Mouse (Mus musculus) gastrocnemius, postnatal 36 days (tissue): ENCODE measurements at regions not wholly inside any gene's neighbourhood (a gene's known extent, or its start where the extent isn't known, plus 50 kb on each side); places are given as distances from the start of the nearest gene placed in this dataset.
A peak's percentile ranks its signal among the peaks of the same experiment; 100 is the strongest.

Source experiments
- DNase-seq, 2 experiments: peaks; one replicate each; pipeline ENCODE4 v3.0.0; 2022
- intact Hi-C: fragments of 180-260 bp; cut with DNase I; formaldehyde crosslinking; loops from one replicate; pipeline ENCODE4 v1.15.1; 2025

GRCm38 (mm10) chr14:48330965-48331622, 114.8 kb upstream of the Tmem260 start:
- DNase-seq: peak in 1 of 2 experiments; percentile 21
- intact Hi-C loops: no loop called here

- intact Hi-C loops: no loop called here
- DNase-seq: no peak
Observed at GRCm38 (mm10) chr14:48331623-48332000, 114.3 kb upstream of the Tmem260 start.

- no peak for DNase-seq
- intact Hi-C loops: no loop called here
Observed at GRCm38 (mm10) chr14:48332193-48332592, 113.7 kb upstream of the Tmem260 start.

GRCm38 (mm10) chr14:48332660-48333059, 113.3 kb upstream of the Tmem260 start:
- intact Hi-C loops: no loop called here

GRCm38 (mm10) chr14:48334106-48334809, 111.7 kb upstream of the Tmem260 start:
- intact Hi-C loops: no loop called here

More at GRCm38 (mm10) chr14:48332660-48333059, 113.3 kb upstream of the Tmem260 start:
- no peak for DNase-seq

GRCm38 (mm10) chr14:48339434-48339833, 106.5 kb upstream of the Tmem260 start:
- DNase-seq: no peak
- intact Hi-C loops: no loop called here

More at GRCm38 (mm10) chr14:48334106-48334809, 111.7 kb upstream of the Tmem260 start:
- no peak for DNase-seq

- DNase-seq: no peak
- intact Hi-C loops: no loop called here
Observed at GRCm38 (mm10) chr14:48342944-48343343, 103.0 kb upstream of the Tmem260 start.

GRCm38 (mm10) chr14:48345956-48346355, 100.0 kb upstream of the Tmem260 start:
- no peak for DNase-seq
- intact Hi-C loops: no loop called here

- no peak for DNase-seq
- intact Hi-C loops: loop anchor here (10.0 kb wide), 1 partner anchor 215 kb away; no protein-coding TSS in a partner anchor
Observed at GRCm38 (mm10) chr14:48349392-48350044, 96.4 kb upstream of the Tmem260 start.

GRCm38 (mm10) chr14:48351652-48352051, 94.3 kb upstream of the Tmem260 start:
- no peak for DNase-seq
- intact Hi-C loops: loop anchor here (10.0 kb wide), 1 partner anchor 217 kb away; no protein-coding TSS in a partner anchor

GRCm38 (mm10) chr14:48352825-48353224, 93.1 kb upstream of the Tmem260 start:
- no peak for DNase-seq
- intact Hi-C loops: loop anchor here (10.0 kb wide), 1 partner anchor 218 kb away; no protein-coding TSS in a partner anchor

- intact Hi-C loops: loop anchor here (10.0 kb wide), 1 partner anchor 219 kb away; no protein-coding TSS in a partner anchor
- DNase-seq: no peak
Observed at GRCm38 (mm10) chr14:48354176-48354575, 91.7 kb upstream of the Tmem260 start.

- DNase-seq: no peak
- intact Hi-C loops: loop anchor here (10.0 kb wide), 1 partner anchor 223 kb away; no protein-coding TSS in a partner anchor
Observed at GRCm38 (mm10) chr14:48357441-48357840, 88.5 kb upstream of the Tmem260 start.

- intact Hi-C loops: loop anchor here (10.0 kb wide), 1 partner anchor 224 kb away; no protein-coding TSS in a partner anchor
- no peak for DNase-seq
Observed at GRCm38 (mm10) chr14:48358487-48359159, 87.3 kb upstream of the Tmem260 start.

GRCm38 (mm10) chr14:48361820-48362219, 84.1 kb upstream of the Tmem260 start:
- intact Hi-C loops: loop anchor here (2.0 kb wide), 1 partner anchor 607 kb away; no protein-coding TSS in a partner anchor
- no peak for DNase-seq

- DNase-seq: peak; percentile 53 to 62
Observed at GRCm38 (mm10) chr14:48367006-48367405, 78.9 kb upstream of the Tmem260 start.

GRCm38 (mm10) chr14:48370322-48370721, 75.6 kb upstream of the Tmem260 start:
- no peak for DNase-seq
- intact Hi-C loops: loop anchor here (1.0 to 10.0 kb wide), 3 partner anchors 77 to 776 kb away; partner anchors contain the start of gene Tmem260

More at GRCm38 (mm10) chr14:48367006-48367405, 78.9 kb upstream of the Tmem260 start:
- intact Hi-C loops: loop anchor here (2.0 kb wide), 1 partner anchor 616 kb away; no protein-coding TSS in a partner anchor

GRCm38 (mm10) chr14:48371766-48372165, 74.2 kb upstream of the Tmem260 start:
- no peak for DNase-seq
- intact Hi-C loops: loop anchor here (5.0 to 10.0 kb wide), 2 partner anchors 76 to 777 kb away; partner anchors contain the start of gene Tmem260

- DNase-seq: no peak
- intact Hi-C loops: loop anchor here (10.0 kb wide), 1 partner anchor 781 kb away; no protein-coding TSS in a partner anchor
Observed at GRCm38 (mm10) chr14:48376112-48376511, 69.8 kb upstream of the Tmem260 start.
